Mouse (Mus musculus) brain, embryonic 14.5 days (tissue): ENCODE measurements around the gene 1700092M07Rik.

Source experiments
- CTCF ChIP-seq: fragments of 200-500 bp; IDR thresholded peaks from 2 replicates; pipeline ENCODE4 v1.5.1; 2012; ENCODE audit warnings: inconsistent platforms, mild to moderate bottlenecking, moderate library complexity, borderline replicate concordance; ENCODE audit not compliant: insufficient read depth, insufficient read length; ENCODE audit errors: extremely low read depth
- POLR2A ChIP-seq: fragments of 200-500 bp; IDR thresholded peaks from 2 replicates; pipeline ENCODE4 v1.6.1; 2012; ENCODE audit warnings: mild to moderate bottlenecking, inconsistent platforms, borderline replicate concordance; ENCODE audit not compliant: poor library complexity, insufficient read depth, insufficient read length, severe bottlenecking; ENCODE audit errors: extremely low read depth

GRCm38 (mm10) chr19:8713997-8714652, 26.4 kb upstream of the 1700092M07Rik start:
- TF ChIP-seq CTCF: no peak
- TF ChIP-seq POLR2A: no peak
